Mouse (Mus musculus) testis, adult 2 months (tissue): ENCODE measurements around the gene Parp8.

Experiments used
- CTCF ChIP-seq: fragments of 200-500 bp; IDR thresholded peaks from 2 replicates; pipeline ENCODE4 v1.5.1; 2012; ENCODE audit warnings: low read depth, mild to moderate bottlenecking, inconsistent platforms, low read length, moderate library complexity; ENCODE audit not compliant: control insufficient read depth, insufficient read depth, insufficient replicate concordance
- POLR2A ChIP-seq: fragments of 200-500 bp; IDR thresholded peaks from 2 replicates; pipeline ENCODE4 v1.6.1; 2012; ENCODE audit warnings: low read depth, mild to moderate bottlenecking, inconsistent platforms, low read length, moderate library complexity; ENCODE audit not compliant: control insufficient read depth

DNA sequence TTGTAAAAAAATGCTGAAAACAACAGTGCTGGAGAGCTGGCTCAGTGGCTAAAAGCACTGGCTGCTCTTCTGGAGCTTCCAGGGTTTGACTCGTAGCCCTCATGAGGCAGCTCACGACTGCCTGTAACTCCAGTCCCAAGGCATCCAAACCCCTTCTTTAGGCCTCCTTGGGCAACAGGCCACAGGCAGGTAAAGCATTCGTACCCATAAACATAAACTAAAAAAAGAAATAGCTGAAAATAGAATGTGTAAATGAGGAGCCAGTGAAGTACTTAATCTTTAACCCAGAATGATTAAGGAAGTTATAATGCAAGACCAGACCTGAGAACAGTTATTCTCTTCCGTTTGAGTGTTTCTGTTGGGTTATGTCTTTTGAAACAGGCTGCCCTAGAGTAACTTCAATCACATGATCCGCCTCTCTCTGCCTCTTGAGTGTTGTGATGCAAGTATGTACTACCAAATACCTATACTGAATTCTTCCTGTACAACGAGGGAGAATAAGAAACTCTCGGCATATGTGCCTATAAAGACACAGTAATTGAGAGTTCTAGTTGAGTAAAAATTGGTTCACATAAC is 53.2 kb downstream of the Parp8 start:
- TF ChIP-seq CTCF (no peak), POLR2A (no peak)
